Mouse (Mus musculus) left cerebral cortex, adult 8-10 months (tissue): ENCODE results near the gene Acox1. TPM values are rescaled to one million over a fixed set of nuclear protein-coding genes. Genes with fewer than 3 reads are reported as not detected.

Experiments
- DNase-seq, 2 experiments: peaks; one replicate each; pipeline ENCODE4 v3.0.0; 2022; ENCODE audit warnings: low spot score in 2 of 2
- total RNA-seq, 4 experiments: library from RNA; stranded (reverse); gene quantifications; 2 replicates each; pipeline ENCODE4 v1.2.4; 2022

Gene Acox1
- total RNA-seq, 4 experiments from 2014 or later = 122 to 132 (median 126) TPM

DNA sequence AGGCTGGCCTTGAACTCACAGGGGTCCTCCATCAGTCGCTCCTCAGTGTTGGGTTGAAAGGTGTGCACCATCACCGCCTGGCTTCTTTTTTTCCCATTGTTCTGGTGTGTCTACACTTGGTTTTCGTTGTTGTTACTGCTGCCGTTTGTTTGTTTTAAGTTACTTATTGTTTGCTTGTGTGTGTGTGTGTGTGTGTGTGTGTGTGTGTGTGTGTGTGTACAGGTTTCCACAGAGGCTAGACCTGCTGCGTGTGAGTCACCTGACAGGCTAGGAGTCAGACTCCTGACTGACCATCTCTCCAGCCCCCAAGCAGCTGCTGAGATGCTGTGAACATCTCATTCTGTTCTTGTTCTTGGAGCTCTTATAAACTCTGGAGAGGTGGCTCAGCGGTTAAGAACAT lies 14.0 kb upstream of the Acox1 start:
- no peak for DNase-seq

DNA sequence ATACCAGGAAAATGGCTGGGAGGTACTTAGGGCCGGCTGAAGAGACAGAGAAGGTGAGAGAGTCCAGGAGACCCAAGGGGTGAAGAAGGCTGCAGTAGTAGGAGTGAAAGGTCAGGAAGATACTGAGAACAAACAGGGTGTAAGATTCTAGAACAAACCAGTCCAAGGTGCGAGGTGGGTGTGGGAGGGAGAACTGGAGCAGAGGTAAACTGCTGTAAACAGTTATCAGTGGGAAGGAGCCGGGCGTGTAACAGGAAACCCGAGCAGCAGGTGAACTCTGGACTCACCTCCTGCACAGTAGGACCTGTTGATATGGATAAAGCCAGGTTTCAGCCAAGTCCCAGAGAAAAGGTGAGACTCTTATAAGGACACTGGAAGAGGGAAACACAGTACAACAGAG lies 11.9 kb upstream of the Acox1 start:
- no peak for DNase-seq

DNA sequence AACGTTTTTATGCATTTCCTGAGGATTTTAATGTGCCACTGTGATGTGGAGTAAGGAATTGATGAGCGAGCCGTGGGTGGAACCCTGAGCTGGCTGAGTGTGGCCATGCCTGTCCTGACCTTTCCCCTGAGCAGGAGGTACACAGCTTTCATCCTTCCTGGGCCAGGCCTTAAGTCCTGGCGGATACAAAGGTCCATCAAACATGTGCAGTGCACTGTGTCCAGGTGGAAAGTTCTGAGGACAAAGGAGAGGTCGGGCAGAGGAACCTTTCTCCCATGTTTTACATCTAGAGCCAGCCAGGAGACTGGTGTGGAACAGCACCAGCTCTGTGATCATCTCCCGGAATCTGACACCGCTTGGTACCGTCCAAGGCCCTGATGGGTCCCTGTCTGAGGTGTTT lies 10.4 kb upstream of the Acox1 start:
- DNase-seq = no peak

DNA sequence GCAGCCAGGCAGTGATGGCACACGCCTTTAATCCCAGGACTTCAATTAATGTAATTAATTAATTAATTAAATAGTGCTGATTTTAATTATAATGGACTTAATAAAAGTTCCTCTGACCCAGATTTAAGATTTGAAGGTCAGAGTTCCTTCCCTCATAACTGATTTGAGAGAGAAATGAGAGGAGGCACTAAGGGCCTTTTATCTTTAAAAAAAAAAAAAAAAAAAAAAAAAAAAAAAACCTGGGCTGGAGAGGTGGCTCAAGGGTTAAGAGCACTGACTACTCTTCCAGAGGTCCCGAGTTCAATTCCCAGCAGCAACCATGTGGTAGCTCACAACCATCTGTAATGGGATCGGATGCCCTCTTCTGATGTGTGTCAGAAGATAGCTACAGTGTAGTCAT lies 9.8 kb upstream of the Acox1 start:
- no peak for DNase-seq

DNA sequence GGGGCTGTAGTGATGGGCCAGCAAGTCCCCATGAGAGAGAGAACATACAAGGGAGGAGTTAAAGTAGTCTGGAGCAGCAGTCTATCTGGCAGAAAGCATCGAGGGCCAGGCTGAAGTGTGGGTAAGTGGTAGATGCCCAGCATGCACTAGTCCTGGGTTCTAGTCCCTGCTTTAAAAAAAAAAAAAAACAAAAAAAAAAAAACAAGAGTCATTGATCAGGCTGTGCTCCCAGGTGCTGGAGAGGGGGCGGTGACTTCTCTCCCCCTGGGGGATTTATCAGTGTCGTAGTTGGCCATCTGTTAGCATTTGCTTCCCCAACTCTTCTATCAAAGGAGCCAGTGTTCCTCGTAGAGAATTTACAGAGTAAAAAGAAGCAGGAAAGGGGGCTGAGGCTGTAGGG lies 7.8 kb upstream of the Acox1 start:
- DNase-seq = no peak

DNA sequence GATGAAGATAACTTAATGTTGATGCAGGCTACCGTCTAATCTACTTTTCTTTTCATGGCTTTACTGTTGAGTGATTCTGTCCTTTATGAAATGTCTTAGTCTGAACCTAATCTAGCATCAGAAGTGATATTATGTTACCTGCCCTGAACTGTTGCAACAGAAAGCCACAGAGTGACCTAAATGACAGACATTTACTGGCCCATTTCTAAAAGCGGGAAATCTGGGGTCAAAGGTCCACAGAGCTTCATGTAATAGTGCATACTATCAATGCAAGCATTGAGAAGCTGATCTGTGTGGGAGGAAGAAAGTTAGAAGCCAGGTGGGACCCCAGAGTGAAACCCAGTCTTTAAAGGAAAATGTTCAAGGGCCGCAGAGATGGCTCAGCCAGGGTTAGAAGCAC lies 4.3 kb upstream of the Acox1 start:
- no peak for DNase-seq

DNA sequence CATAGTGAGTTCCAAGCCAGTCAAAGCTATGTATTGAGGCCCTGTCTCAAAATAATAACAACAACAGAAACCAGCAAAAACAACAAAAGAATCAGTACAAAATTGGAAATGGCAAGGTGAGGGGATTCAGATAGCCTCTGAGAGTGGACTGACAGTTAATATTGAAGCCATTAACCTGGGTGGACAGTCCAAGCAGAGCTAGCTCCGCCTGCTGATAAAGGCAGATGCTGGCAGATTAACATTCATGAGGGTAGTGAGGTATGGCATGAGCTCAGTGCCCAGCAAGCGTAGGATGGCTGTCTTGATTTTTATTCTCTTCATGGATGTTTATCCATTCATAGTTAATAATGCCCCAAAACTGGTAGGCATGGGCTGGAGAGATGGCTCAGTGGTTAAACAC lies 2.3 kb upstream of the Acox1 start:
- DNase-seq = no peak

DNA sequence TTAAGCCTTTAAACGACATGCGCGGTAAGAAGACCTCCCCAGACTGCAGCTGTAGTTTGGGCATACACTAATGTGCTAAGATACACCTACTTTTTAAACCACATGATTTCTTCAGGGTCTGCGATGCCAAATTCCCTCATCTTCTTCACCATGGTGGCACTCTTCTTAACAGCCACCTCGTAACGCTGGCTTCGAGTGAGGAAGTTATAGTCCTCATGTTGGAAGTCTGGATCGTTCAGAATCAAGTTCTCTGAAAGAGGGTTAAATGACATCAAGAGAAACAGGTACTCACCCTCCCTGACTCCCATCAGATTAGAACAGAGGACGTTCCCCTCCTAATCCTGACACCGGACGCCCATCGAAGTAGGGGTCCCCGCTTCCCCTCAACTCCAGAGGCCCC lies 713 bp downstream of the Acox1 start:
- no peak for DNase-seq

DNA sequence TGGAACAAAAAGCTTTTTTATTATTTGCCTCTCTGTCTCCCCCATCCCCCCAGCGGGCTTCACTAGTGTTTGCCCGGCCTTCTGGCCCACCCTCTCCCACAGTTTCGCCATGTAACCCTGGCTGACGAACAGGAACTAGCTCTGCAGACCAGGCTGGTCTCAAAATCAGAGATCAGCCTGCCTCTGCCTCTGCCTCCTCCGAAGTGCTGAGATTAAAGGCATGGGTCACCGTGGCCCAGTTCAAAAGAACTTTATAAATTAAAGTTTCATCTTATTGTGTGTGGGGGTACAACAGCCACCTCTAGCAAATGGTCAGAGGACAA lies 1.3 kb downstream of the Acox1 start:
- DNase-seq = no peak

DNA sequence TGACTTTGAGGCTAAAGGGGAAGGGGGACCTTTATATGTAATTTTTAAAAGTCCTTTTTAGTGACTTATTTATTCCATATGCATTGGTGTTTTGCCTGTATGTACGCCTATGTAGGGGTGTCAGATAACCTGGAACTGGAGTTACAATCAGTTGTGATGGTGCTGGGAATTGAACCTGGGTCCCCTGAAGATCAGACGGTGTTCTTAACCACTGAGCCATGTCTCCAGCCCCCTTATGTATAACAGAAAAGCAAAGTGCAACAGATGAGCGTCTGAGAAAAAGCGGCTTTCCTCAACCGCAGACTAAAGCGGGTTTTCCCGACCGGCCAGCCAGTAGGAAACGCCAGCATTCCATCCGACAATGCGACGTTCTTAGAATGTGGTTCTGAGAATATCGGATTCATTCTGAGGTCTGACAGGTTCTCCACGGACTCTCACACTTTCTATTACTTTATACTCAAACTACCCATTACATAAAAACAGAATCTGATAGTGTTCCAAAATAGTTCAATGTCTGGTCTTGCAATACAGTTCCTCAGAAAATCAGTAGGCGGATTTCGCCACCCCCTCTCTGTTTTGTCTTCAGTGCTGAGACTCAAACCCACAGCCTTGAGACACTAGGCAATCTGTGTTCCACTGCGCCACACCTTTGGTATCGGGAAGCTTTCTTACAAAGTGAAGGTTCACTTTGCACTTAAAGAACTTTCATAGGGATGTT lies 1.8 kb downstream of the Acox1 start:
- DNase-seq = no peak

DNA sequence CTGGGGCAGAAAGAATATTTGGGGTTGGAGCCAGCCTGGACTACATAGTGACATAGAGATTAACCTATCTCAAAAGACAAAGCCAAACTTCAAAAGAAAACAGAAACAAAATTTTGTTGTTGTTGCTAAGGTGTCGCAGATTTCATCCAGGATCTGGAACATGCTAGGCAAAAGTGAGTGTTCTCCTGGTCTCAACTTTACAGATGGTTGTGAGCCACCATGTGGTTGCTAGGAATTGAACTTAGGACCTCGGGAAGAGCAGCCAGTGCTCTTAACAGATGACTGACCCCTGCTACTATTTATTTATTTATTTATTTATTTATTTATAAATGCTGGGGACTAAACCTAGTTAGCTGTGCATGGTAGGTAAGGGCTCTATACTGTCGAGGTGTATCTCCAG lies 2.5 kb downstream of the Acox1 start:
- DNase-seq = no peak

DNA sequence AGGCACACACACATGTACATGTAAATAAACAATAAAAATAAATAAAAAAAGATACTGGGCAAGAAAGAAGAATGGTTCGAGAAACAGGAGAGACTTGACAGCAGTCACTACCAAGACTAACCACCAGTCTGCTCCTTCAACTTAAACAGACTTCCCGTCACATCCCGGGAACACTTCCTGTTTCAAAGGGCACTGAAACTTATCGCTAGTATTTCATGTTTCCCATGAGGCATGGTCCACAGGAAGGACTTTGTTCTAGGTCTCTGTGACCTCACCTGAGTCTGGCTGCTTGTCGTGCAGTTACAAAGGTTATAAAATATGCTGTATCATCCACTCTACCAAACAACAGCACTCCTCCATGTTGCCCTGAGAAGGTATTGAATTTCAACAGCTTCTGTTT lies 3.6 kb downstream of the Acox1 start:
- DNase-seq = no peak

DNA sequence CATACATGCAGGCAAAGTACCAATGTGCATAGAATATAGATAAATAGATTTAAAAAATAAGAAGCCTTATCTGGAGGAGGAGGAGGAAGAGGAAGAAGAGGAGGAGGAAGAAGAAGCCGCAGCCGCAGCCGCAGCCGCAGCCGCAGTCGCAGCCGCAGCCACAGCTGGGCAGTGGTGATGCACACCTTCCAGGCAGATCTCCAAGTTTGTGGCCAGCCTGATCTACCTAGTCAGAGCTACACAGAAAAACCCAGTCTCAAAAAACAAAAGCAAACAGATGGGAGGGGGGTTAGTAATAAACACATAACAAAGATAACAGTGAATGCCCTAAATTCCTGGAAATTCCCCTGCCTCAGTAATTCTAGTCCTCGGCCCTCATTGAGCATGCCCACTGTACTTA lies 4.2 kb downstream of the Acox1 start:
- DNase-seq = no peak

DNA sequence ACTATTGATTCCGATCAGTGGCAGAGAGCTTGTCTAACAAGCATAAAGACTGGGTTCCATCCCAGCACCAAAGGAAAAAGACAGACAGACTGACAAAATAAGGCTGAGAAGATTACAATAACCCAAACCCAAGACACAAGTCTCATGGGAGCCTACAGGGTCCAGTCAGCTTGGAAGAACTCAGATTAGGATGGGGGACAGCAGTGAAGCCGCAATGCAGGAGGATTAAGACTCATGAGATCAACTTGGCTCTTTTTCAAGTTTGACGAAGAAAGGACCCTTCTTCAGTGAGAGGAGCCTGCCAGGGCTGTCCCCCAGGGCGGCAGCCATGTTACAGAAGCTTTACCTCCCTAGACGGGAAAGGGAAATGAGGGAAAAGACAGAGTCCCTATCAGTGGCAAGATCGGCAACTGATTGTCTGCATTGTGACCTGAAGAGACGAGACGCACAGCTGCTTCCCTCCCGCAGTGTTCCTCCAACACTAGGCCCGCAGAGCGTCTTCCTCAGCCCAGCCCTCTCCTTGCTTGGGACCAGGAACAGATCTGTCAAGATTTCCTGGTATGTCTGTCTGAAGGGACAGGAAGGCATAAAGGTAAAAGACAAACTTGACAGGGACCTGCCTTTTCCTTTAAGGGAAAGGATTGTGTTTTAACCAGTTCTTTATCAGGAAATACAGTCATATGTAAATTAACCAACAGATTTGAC lies 11.5 kb downstream of the Acox1 start:
- DNase-seq = no peak

DNA sequence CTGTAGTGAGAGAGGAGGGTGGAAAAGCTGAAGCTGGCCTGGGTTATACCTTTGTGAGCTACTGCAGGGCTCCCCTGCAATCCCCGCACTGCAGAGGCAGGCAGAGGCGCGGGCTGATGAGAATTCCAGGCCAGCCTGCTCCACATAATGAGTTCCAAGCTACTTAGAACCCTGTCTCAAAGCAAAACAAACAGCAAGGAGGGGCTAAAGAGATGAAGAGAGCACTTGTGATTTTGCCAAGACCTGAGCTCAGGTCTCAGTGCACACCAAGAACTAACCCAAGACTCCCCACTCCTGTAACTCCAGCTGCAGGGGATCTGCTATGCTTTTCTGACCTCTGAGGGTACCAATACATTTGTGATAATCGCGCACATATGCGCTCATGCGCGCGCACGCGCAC lies 12.5 kb downstream of the Acox1 start:
- no peak for DNase-seq

DNA sequence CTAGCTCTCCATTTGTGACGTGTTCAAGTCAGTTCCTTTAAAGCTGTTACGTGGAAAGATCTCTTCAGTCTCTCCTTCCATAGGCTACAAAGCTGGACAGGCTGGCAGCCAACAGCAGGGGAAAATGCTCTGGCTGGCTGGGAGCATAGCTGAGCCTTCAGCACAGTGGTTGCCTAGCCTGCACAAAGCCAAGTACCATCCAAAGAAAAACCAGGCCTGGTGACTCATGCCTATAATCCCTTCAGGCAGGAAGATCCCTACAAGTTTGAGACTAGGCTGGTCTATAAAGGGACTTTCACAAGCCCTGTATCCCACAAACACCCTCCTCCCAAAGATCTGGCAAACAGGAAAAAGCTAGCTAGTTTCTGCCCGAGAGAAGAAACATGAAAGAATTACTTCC lies 13.0 kb downstream of the Acox1 start:
- no peak for DNase-seq

DNA sequence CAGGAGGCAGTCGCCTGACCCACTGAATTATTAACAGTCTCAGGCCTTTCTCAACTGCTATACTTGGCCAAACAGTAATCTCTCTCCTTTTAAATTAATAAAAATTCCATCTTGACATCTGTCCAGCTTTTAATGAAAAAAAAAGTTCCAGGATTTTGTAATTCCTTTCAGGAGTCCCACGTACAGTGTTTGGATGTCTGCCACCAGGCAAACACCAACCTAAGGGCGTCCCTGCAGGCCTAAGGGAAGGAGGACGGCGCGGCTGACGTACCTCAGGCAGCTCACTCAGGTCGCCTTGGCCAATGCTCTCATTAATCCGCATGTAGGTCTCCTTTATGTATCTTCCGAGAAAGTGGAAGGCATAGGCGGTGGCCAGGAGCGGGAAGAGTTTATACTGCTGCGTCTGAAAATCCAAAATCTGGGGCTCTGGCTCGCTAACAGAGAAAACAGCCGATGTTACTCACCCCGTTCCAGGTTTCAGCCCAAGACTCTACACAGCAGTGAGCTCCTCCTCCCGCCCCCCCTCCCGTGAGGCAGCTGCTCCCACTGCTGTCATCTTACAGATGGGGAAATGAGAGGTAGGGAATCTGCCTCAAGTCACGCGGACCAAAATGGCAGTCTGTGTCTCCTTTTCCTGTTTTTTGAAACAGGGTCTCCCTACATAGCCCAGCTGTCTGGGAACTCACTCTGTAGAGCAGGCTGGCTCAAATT lies 20.3 kb downstream of the Acox1 start:
- no peak for DNase-seq

DNA sequence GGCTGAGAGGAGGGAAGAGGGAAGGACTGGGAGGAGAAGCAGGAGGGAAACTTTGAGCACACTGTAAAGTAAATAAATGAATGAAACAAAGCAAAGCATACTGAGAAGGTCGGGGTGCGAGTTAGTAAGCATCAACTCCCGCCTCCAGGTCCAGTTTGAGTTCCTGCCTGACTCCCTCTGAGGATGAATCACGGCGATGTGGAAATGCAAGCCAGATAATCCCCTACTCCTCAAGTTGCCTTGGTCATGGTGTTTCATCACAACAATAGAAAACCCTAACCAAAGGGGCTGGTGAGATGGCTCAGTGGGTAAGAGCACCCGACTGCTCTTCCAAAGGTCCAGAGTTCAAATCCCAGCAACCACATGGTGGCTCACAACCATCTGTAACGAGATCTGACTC lies 22.8 kb downstream of the Acox1 start:
- no peak for DNase-seq

DNA sequence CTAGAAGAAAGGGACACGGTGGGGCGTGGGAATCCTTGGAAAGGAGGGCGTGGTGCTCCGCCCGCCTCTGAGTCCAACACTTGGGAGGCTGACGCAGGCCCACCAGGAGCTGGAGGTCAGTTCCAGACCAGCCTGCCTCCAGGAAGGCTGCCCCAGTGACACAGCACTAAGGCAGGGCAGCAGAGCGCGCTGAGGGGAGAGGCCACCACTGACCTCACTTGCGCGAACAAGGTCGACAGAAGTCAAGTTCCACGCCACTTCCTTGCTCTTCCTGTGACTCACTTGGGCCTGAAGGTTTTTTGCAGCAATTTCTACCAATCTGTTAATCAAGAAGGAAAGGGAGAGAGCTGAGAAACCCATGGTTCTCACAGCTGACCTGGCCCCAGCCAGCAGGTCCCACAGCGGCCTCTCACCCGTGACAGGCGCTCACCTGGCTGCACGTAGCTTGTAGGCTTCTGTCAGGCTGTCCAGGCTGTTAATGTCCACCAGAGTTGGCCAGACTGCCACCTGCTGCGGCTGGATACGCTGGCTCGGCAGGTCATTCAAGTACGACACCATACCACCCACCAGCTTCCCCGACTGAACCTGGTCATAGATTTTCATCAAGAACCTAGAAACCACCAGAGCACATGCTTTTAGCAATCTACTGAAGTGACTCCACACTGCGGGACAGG lies 23.9 kb downstream of the Acox1 start:
- no peak for DNase-seq

DNA sequence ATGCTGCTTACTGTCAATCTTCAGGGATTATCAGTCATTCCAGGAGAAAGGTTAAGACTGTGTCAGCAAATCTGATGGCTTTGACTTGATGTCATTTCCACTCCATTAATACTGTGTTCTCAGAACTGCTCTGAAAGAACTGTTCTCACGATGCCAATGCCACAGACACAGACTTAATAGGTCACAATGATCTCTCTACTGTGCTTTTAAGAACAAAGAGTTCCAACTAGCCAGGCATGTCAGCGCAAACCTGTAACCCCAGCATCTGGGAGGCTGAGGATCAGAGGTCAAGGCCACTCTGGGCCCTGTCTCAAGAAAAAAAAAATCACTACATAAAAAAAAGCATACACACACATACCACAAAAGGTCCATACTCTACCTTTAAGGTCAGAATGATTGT lies 26.9 kb downstream of the Acox1 start:
- DNase-seq = no peak

DNA sequence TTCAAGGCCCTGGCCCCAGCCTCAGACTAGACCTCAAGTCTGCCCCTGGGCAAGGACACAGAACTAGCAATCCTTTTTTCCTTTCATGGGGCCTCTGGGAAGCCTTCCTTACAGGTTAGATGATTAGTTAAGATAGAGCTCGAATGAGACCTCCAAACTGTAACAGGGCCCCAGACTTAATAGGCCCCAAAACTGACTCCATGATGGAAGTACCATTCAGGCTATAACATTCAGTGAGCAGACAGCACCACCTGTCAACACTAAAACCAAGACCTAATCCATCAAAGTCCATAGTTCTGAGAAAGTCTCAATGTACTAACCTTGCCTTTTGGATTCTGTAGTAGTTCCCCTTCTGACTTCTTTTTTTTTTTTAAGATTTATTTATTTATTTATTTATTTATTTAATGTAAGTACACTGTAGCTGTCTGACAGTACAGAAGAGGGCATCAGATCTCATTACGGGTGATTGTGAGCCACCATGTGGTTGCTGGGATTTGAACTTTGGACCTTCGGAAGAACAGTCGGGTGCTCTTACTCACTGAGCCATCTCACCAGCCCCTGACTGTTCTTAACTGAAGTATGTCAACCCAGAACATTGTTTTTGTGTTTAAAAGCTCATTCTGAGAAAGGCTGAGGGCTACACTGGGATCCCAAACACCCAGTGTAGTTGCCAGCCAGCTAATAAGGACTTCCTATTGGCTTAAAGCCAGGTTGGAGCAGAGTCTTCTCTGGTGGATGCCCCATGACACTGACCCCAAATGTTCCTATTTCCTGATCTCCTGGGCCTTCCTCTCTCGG lies 28.6 kb downstream of the Acox1 start:
- DNase-seq = no peak

DNA sequence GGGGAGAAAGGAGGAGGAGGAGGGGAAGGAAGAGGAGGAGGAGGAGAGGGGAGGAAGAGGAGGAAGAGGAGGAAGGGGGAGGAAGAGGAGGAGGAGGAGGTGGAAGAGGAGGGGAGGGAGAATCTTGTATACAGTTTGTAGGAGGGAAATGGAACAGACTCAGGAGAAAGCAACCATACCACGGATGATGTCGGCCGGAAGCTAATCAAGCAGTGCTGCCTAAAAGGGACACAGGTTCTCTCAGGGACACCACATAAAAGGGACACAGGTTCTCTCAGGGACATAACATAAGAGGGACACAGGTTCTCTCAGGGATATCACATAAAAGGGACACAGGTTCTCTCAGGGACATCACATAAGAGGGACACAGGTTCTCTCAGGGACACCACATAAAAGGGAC lies 29.6 kb downstream of the Acox1 start:
- no peak for DNase-seq
